Mouse (Mus musculus) heart, embryonic 12.5 days (tissue): ENCODE measurements around the gene Tollip. TPM values are rescaled to one million over a fixed set of nuclear protein-coding genes. Genes with fewer than 3 reads are reported as not detected.
A peak's percentile ranks its signal among the peaks of the same experiment; 100 is the strongest.

Experiments
- ATAC-seq: fragments of 200-750 bp; cut with Nextera tagmentation; 2 replicates; pipeline ENCODE4 v1.8.0; 2017; ENCODE audit warnings: moderate TSS enrichment, moderate library complexity; ENCODE audit not compliant: insufficient number of reproducible peaks, low FRiP score
- H3K27ac ChIP-seq: fragments of 300-500 bp; sonication (generic); 2 replicates; pipeline ENCODE4 v1.5.1; 2016; ENCODE audit warnings: mild to moderate bottlenecking, moderate library complexity; ENCODE audit not compliant: poor library complexity, severe bottlenecking
- H3K27me3 ChIP-seq: fragments of 300-500 bp; sonication (generic); replicated peaks from 2 replicates; pipeline ENCODE4 v1.6.1; 2016; ENCODE audit warnings: mild to moderate bottlenecking, moderate library complexity
- H3K36me3 ChIP-seq: fragments of 300-500 bp; sonication (generic); 2 replicates; pipeline ENCODE4 v1.6.1; 2016; ENCODE audit warnings: mild to moderate bottlenecking, moderate library complexity
- H3K4me1 ChIP-seq: fragments of 300-500 bp; sonication (generic); replicated peaks from 2 replicates; pipeline ENCODE4 v1.6.1; 2016; ENCODE audit warnings: mild to moderate bottlenecking
- H3K4me2 ChIP-seq: fragments of 300-500 bp; sonication (generic); 2 replicates; pipeline ENCODE4 v1.6.1; 2016; ENCODE audit warnings: mild to moderate bottlenecking, moderate library complexity
- H3K4me3 ChIP-seq: fragments of 300-500 bp; sonication (generic); 2 replicates; pipeline ENCODE4 v1.5.1; 2016; ENCODE audit warnings: mild to moderate bottlenecking
- H3K9ac ChIP-seq: fragments of 300-500 bp; sonication (generic); 2 replicates; pipeline ENCODE4 v1.6.1; 2016; ENCODE audit warnings: mild to moderate bottlenecking, moderate library complexity
- H3K9me3 ChIP-seq: fragments of 300-500 bp; sonication (generic); replicated peaks from 2 replicates; pipeline ENCODE4 v1.6.1; 2016; ENCODE audit warnings: mild to moderate bottlenecking, moderate library complexity
- WGBS: fragments of 180-500 bp; shearing (Covaris S2); methylation state at CpG from one replicate; pipeline ENCODE4 v1.1.7; 2016; 5-methylcytosine and 5-hydroxymethylcytosine counted together
- polyA plus RNA-seq: library from polyadenylated mRNA; unstranded; fragments of >200 nt; fragmentation: Nextera tagmentation; extraction: Ambion mirVana; gene quantifications from 2 replicates; pipeline ENCODE4 v1.2.1, GENCODE M21; 2016

Tollip gene
- polyA plus RNA-seq, 1 experiment from 2014 or later = 41.3 TPM

GRCm38 (mm10) chr7:141951821-141952220 lies 33.5 kb upstream of the Tollip start:
- 82% methylated on average over 4 of the region's 4 CpGs for WGBS
- Histone ChIP-seq H3K4me1 (peaks cover 13% of the 10 kb centered on the region), H3K36me3 (no peaks in the 10 kb centered on the region), H3K4me2 (no peak overlapping the region), H3K27me3 (peaks cover 87% of the 10 kb centered on the region), H3K9me3 (peaks cover 5% of the 10 kb centered on the region), H3K27ac (no peak overlapping the region), H3K4me3 (no peak overlapping the region), H3K9ac (no peak overlapping the region)
- no peak for ATAC-seq

GRCm38 (mm10) chr7:141950104-141951013 lies 32.1 kb upstream of the Tollip start:
- H3K9me3 ChIP-seq = peaks cover 5% of the 10 kb centered on the region
- WGBS = 3% methylated on average over 68 of the region's 84 CpGs
- no peaks in the 10 kb centered on the region for H3K36me3 ChIP-seq
- H3K4me1 ChIP-seq = peaks cover 13% of the 10 kb centered on the region
- H3K9ac ChIP-seq = peak overlapping the region; percentile 42; the same call in 1 of the 2 replicates
- peaks cover 91% of the 10 kb centered on the region for H3K27me3 ChIP-seq
- H3K27ac ChIP-seq = no peak overlapping the region
- ATAC-seq = peak; percentile 29; the same call in 1 of the 2 replicates
- H3K4me2 ChIP-seq = peak overlapping the region; percentile 95
- peak overlapping the region; percentile 58 for H3K4me3 ChIP-seq

GRCm38 (mm10) chr7:141949799-141950103 lies 31.4 kb upstream of the Tollip start:
- whole genome bisulfite sequencing = 3% methylated on average over 51 of the region's 54 CpGs
- Histone ChIP-seq H3K27me3 (peaks cover 95% of the 10 kb centered on the region), H3K27ac (no peak overlapping the region), H3K9ac (peak overlapping the region; percentile 42; the same call in 1 of the 2 replicates), H3K36me3 (no peaks in the 10 kb centered on the region), H3K4me3 (peak overlapping the region; percentile 58), H3K4me1 (peaks cover 13% of the 10 kb centered on the region), H3K4me2 (peak overlapping the region; percentile 95), H3K9me3 (peaks cover 5% of the 10 kb centered on the region)
- peak; percentile 15; the same call in 1 of the 2 replicates for ATAC-seq

- Histone ChIP-seq H3K4me1 (peaks cover 13% of the 10 kb centered on the region), H3K4me3 (peak within 1 kb of the TSS; percentile 58), H3K36me3 (no peaks in the 10 kb centered on the region), H3K27me3 (peaks cover 95% of the 10 kb centered on the region), H3K9me3 (peaks cover 5% of the 10 kb centered on the region), H3K9ac (peak within 1 kb of the TSS; percentile 42; the same call in 1 of the 2 replicates), H3K27ac (no peak within 1 kb of the TSS), H3K4me2 (peak within 1 kb of the TSS; percentile 95)
- 2% methylated on average over 55 of the region's 55 CpGs for WGBS
- peak; percentile 86 for ATAC-seq
Measured at GRCm38 (mm10) chr7:141948906-141949798, 30.8 kb upstream of the Tollip start, which contains the start of gene Brsk2. Gene Brsk2 (plus strand): TSS chr7:141949751.

GRCm38 (mm10) chr7:141948045-141948444 lies 29.7 kb upstream of the Tollip start:
- WGBS = 63% methylated on average over 1 of the region's 1 CpGs
- no peak for ATAC-seq

GRCm38 (mm10) chr7:141947512-141947911 lies 29.2 kb upstream of the Tollip start:
- peaks cover 88% of the 10 kb centered on the region for H3K27me3 ChIP-seq
- no peak overlapping the region for H3K4me2 ChIP-seq
- no peak overlapping the region for H3K27ac ChIP-seq
- H3K9ac ChIP-seq = no peak overlapping the region
- peaks cover 13% of the 10 kb centered on the region for H3K4me1 ChIP-seq
- ATAC-seq = no peak
- no peak overlapping the region for H3K4me3 ChIP-seq
- no peaks in the 10 kb centered on the region for H3K36me3 ChIP-seq
- H3K9me3 ChIP-seq = peaks cover 5% of the 10 kb centered on the region

More at GRCm38 (mm10) chr7:141948045-141948444, 29.7 kb upstream of the Tollip start:
- H3K4me3 ChIP-seq = no peak overlapping the region
- H3K4me1 ChIP-seq = peaks cover 13% of the 10 kb centered on the region
- no peak overlapping the region for H3K27ac ChIP-seq
- no peak overlapping the region for H3K4me2 ChIP-seq
- peaks cover 92% of the 10 kb centered on the region for H3K27me3 ChIP-seq
- H3K36me3 ChIP-seq = no peaks in the 10 kb centered on the region
- peaks cover 5% of the 10 kb centered on the region for H3K9me3 ChIP-seq
- no peak overlapping the region for H3K9ac ChIP-seq

- no peak for ATAC-seq
- Histone ChIP-seq H3K27me3 (peaks cover 76% of the 10 kb centered on the region), H3K27ac (no peak overlapping the region), H3K4me1 (peaks cover 13% of the 10 kb centered on the region), H3K4me2 (no peak overlapping the region), H3K9me3 (no peaks in the 10 kb centered on the region), H3K36me3 (no peaks in the 10 kb centered on the region), H3K4me3 (no peak overlapping the region), H3K9ac (no peak overlapping the region)
- 30% methylated on average over 7 of the region's 7 CpGs for WGBS
Measured at GRCm38 (mm10) chr7:141945927-141946326, 27.6 kb upstream of the Tollip start.

GRCm38 (mm10) chr7:141943444-141943843 lies 25.1 kb upstream of the Tollip start:
- WGBS = 70% methylated on average over 5 of the region's 5 CpGs

GRCm38 (mm10) chr7:141934951-141935350 lies 16.6 kb upstream of the Tollip start:
- 83% methylated on average over 6 of the region's 6 CpGs for WGBS
- ATAC-seq = no peak

More at GRCm38 (mm10) chr7:141943444-141943843, 25.1 kb upstream of the Tollip start:
- Histone ChIP-seq H3K9me3 (no peaks in the 10 kb centered on the region), H3K27ac (no peak overlapping the region), H3K27me3 (peaks cover 62% of the 10 kb centered on the region), H3K4me1 (no peaks in the 10 kb centered on the region), H3K4me3 (no peak overlapping the region), H3K36me3 (no peaks in the 10 kb centered on the region), H3K9ac (no peak overlapping the region), H3K4me2 (no peak overlapping the region)
- ATAC-seq = no peak

GRCm38 (mm10) chr7:141934128-141934898 lies 16.0 kb upstream of the Tollip start:
- WGBS = 65% methylated on average over 7 of the region's 7 CpGs
- Histone ChIP-seq H3K4me2 (no peak overlapping the region), H3K4me3 (no peak overlapping the region), H3K4me1 (no peaks in the 10 kb centered on the region), H3K9ac (no peak overlapping the region), H3K27me3 (peaks cover 38% of the 10 kb centered on the region), H3K36me3 (no peaks in the 10 kb centered on the region), H3K9me3 (no peaks in the 10 kb centered on the region), H3K27ac (no peak overlapping the region)
- no peak for ATAC-seq

More at GRCm38 (mm10) chr7:141934951-141935350, 16.6 kb upstream of the Tollip start:
- Histone ChIP-seq H3K27me3 (peaks cover 42% of the 10 kb centered on the region), H3K4me1 (no peaks in the 10 kb centered on the region), H3K27ac (no peak overlapping the region), H3K9ac (no peak overlapping the region), H3K4me2 (no peak overlapping the region), H3K36me3 (no peaks in the 10 kb centered on the region), H3K4me3 (no peak overlapping the region), H3K9me3 (no peaks in the 10 kb centered on the region)
